Mouse (Mus musculus) myocyte (in vitro differentiated cells): ENCODE measurements at regions not wholly inside any gene's neighbourhood (a gene's known extent, or its start where the extent isn't known, plus 50 kb on each side); places are given as distances from the start of the nearest gene placed in this dataset.

Experiments used
- E2F4 ChIP-seq: IDR thresholded peaks from one replicate; pipeline ENCODE4 v1.6.1; 2011; ENCODE audit warnings: mild to moderate bottlenecking, control low read depth, moderate library complexity; ENCODE audit not compliant: insufficient read depth
- POLR2A ChIP-seq: IDR thresholded peaks from one replicate; pipeline ENCODE4 v1.6.1; 2011; ENCODE audit warnings: low read depth, mild to moderate bottlenecking, control low read depth, moderate library complexity; ENCODE audit not compliant: insufficient read length
- TCF12 ChIP-seq: IDR thresholded peaks from one replicate; pipeline ENCODE4 v1.6.1; 2011; ENCODE audit warnings: mild to moderate bottlenecking, control low read depth; ENCODE audit not compliant: poor library complexity, insufficient read depth, severe bottlenecking
- TCF3 ChIP-seq: IDR thresholded peaks from one replicate; pipeline ENCODE4 v1.6.1; 2011; ENCODE audit warnings: low read depth, control low read depth; ENCODE audit not compliant: insufficient read length
- USF1 ChIP-seq: IDR thresholded peaks from one replicate; pipeline ENCODE4 v1.6.1; 2011; ENCODE audit warnings: low read depth, mild to moderate bottlenecking, control low read depth, moderate library complexity

DNA sequence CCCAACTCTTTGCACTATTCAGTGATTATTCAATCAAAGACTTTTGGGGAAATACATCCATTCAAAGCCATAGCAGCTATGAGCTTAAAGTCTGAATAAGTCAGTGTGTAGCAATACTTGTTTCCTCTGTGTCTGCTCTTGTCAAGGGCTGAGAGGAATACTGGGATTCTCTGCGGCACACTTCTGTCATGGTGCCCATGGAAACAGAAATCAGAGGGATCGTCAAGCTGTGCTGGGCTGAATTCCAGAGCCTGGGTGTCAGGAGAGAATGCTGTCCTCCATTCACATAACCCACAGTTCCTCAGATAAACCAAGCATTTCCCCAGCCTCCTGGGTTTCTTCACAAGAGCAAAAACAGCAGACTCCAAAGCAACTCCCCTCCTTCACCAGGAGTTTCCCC, 58.6 kb upstream of the Znrf2 start:
- no peak for TF ChIP-seq POLR2A
- no peak for TF ChIP-seq E2F4
- TF ChIP-seq TCF12, result no peak
- TF ChIP-seq USF1, result no peak
- no peak for TF ChIP-seq TCF3
